Mouse (Mus musculus) megakaryocyte, embryonic 14.5 days (primary cell): ENCODE results near the gene Psma5.

Experiments
- FLI1 ChIP-seq: IDR thresholded peaks from 2 replicates; pipeline ENCODE4 v1.6.1; 2012; ENCODE audit warnings: low read length, inconsistent platforms, mixed read lengths
- GATA1 ChIP-seq: IDR thresholded peaks from 3 replicates; pipeline ENCODE4 v1.6.1; 2012; ENCODE audit warnings: mixed read lengths, low read length, inconsistent platforms, borderline replicate concordance

DNA sequence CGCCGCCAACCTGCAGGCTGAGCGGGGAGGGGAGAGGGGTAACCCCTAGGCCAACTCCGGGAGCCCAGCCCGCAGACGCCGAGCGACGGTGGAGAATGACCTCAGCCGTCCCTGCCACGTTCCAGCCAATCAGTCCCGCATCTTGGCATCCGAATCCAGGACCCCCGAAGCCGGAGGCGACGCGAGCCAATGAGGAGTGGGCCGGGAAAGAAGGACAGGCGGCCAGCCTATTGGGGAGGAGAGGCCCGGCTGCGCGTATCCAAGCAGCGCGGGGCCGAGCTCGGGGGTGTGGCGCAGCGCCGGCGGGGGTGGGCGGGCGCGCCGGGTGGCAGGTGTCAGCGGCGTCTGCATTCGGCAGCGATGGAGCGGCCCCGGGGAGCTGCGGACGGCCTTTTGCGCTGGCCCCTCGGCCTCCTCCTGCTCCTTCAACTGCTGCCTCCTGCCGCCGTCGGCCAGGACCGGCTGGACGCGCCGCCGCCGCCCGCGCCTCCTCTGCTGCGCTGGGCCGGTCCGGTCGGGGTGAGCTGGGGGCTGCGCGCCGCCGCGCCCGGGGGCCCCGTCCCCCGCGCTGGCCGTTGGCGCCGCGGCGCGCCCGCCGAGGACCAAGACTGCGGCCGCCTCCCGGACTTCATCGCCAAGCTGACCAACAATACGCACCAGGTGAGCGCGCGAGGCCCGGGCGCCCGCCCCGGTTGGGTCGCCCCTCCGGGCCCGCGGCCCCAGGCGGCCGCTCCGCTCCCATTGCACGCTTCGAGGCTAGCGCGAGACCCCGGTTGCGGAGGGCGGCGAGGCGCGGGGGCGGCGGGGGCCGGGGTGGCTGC is 27.3 kb downstream of the Psma5 start, which contains the start of gene Sort1:
- TF ChIP-seq GATA1 (no peak), FLI1 (no peak)
